In the genomic region with DNA sequence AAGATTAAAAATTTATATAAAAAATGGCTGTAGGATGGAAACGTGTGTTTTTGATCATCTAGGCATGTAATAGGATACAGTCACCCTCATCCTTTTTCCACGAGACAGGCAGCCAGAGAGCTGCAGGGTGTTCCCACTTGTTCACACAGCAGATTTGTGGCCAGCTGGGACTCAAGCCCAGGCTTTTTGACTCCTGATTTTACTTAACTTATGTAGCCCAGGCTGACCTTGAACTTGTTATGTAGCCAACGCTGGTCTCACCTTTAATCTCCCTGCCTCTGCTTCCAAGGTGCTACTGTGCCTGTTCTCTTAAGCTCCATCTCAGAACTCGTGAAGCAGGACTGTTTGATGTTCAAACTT, we compare ENCODE assay signal across 28 mouse cellular contexts. TPM values are rescaled to one million over a fixed set of nuclear protein-coding genes. Genes with fewer than 3 reads are reported as not detected.
DNase-seq lines count a peak whose midpoint lies in the region; ATAC-seq lines count a peak whose summit lies in the region.
"Had no signal": no experiment of that assay in that cellular context is flagged by ENCODE, and none has a peak within 500 bp of the region (broad histone marks: within the 10 kb centered on the region; RNA-seq: fewer than 3 reads in every experiment).

No protein-coding gene starts in this region.

- no peak for DNase-seq in limb, embryonic 10.5 days (ENCODE audit: low spot score)
- DNase-seq in 3T3-L1 (ENCODE audit: low read depth, low spot score) (peak; percentile 70), adipocyte (ENCODE audit: low spot score) (peak; percentile 13)
- peak; percentile 63 for DNase-seq in embryonic facial prominence, embryonic 14.5 days (ENCODE audit: low spot score)
- DNase-seq in lung, postnatal 4 days, result no peak
- no peak for DNase-seq in layer of hippocampus, adult 9-11 months
- DNase-seq in heart, adult 9 months (ENCODE audit: low spot score in 2 of 2), result no peak
- DNase-seq: adrenal gland, adult 8-10 months; B cell, adult 2 months; cerebellum, adult 2 months; kidney, postnatal 25 days; liver, embryonic 13.5 days; lung, embryonic 14.5 days; lung, postnatal 14 days; right cerebral cortex, adult 18-20 months; thymus, adult 18-20 months; thymus, postnatal 36 days had no signal

- no peaks in the 10 kb centered on the region for H3K27me3 ChIP-seq in limb, embryonic 12.5 days
- no peaks in the 10 kb centered on the region for H3K27me3 ChIP-seq in limb, embryonic 10.5 days (ENCODE audit: low read depth, poor library complexity, severe bottlenecking)
- H3K27me3 ChIP-seq in embryonic facial prominence, embryonic 14.5 days (replicated peaks; ENCODE audit: control insufficient read depth, insufficient read depth, low read length), result no peaks in the 10 kb centered on the region
- H3K27me3 ChIP-seq: forebrain, embryonic 15.5 days; heart, embryonic 15.5 days; hindbrain, embryonic 12.5 days; liver, embryonic 13.5 days; neural tube, embryonic 12.5 days had no signal

- H3K4me3 ChIP-seq in limb, embryonic 12.5 days (replicated peaks), result no peak overlapping the region
- H3K4me3 ChIP-seq in limb, embryonic 10.5 days, result no peak overlapping the region
- H3K4me3 ChIP-seq in embryonic facial prominence, embryonic 14.5 days (ENCODE audit: low read depth, low read length), result no peak overlapping the region
- H3K4me3 ChIP-seq: forebrain, embryonic 15.5 days; heart, embryonic 10.5 days; heart, embryonic 15.5 days; hindbrain, embryonic 12.5 days; liver, embryonic 13.5 days; midbrain, embryonic 10.5 days; myocyte; neural tube, embryonic 12.5 days had no signal

- H3K4me1 ChIP-seq in limb, embryonic 12.5 days (replicated peaks), result peaks cover 8% of the 10 kb centered on the region
- peaks cover 17% of the 10 kb centered on the region; the same call in 1 of the 2 replicates for H3K4me1 ChIP-seq in limb, embryonic 10.5 days
- 0 out of 2 replicates have a peak, but pooled peaks cover 3% of the 10 kb centered on the region for H3K4me1 ChIP-seq in embryonic facial prominence, embryonic 14.5 days (ENCODE audit: control insufficient read depth, insufficient read depth, low read length)
- H3K4me1 ChIP-seq: heart, embryonic 15.5 days; neural tube, embryonic 12.5 days had no signal

- H3K4me2 ChIP-seq in limb, embryonic 12.5 days, result no peak overlapping the region
- no peak overlapping the region for H3K4me2 ChIP-seq in embryonic facial prominence, embryonic 14.5 days (ENCODE audit: low read depth, low read length)
- H3K4me2 ChIP-seq: forebrain, embryonic 15.5 days; heart, embryonic 15.5 days; hindbrain, embryonic 12.5 days; liver, embryonic 13.5 days; lung, embryonic 14.5 days; neural tube, embryonic 12.5 days had no signal

- H3K27ac ChIP-seq in limb, embryonic 12.5 days, result peak overlapping the region; percentile 23; the same call in 1 of the 2 replicates
- no peak overlapping the region for H3K27ac ChIP-seq in limb, embryonic 10.5 days
- H3K27ac ChIP-seq in embryonic facial prominence, embryonic 14.5 days (replicated peaks; ENCODE audit: low read depth, low read length), result no peak overlapping the region
- H3K27ac ChIP-seq: forebrain, embryonic 15.5 days; heart, embryonic 10.5 days; heart, embryonic 15.5 days; hindbrain, embryonic 12.5 days; liver, embryonic 13.5 days; midbrain, embryonic 10.5 days; neural tube, embryonic 12.5 days; stomach, postnatal 0 days had no signal

- 29% methylated on average over 4 of the region's 4 CpGs for WGBS in limb, embryonic 12.5 days
- WGBS in limb, embryonic 10.5 days, result 43% methylated on average over 4 of the region's 4 CpGs
- WGBS in embryonic facial prominence, embryonic 14.5 days, result 13% methylated on average over 4 of the region's 4 CpGs

- no peak overlapping the region for H3K9ac ChIP-seq in limb, embryonic 12.5 days (replicated peaks)
- H3K9ac ChIP-seq in embryonic facial prominence, embryonic 14.5 days (ENCODE audit: low read depth, low read length), result no peak overlapping the region
- H3K9ac ChIP-seq: forebrain, embryonic 15.5 days; heart, embryonic 15.5 days; hindbrain, embryonic 12.5 days; liver, embryonic 13.5 days; lung, embryonic 14.5 days; neural tube, embryonic 12.5 days had no signal

- H3K36me3 ChIP-seq in limb, embryonic 12.5 days, result peaks cover 28% of the 10 kb centered on the region
- peaks cover 21% of the 10 kb centered on the region for H3K36me3 ChIP-seq in limb, embryonic 10.5 days
- H3K36me3 ChIP-seq in embryonic facial prominence, embryonic 14.5 days (ENCODE audit: control insufficient read depth, insufficient read depth, low read length), result peaks cover 10% of the 10 kb centered on the region; the same call in 1 of the 2 replicates
- H3K36me3 ChIP-seq: forebrain, embryonic 15.5 days; heart, embryonic 15.5 days had no signal

- no peaks in the 10 kb centered on the region for H3K9me3 ChIP-seq in limb, embryonic 12.5 days
- H3K9me3 ChIP-seq in limb, embryonic 10.5 days (replicated peaks), result no peaks in the 10 kb centered on the region
- no peaks in the 10 kb centered on the region for H3K9me3 ChIP-seq in embryonic facial prominence, embryonic 14.5 days (ENCODE audit: control insufficient read depth, low read length)
- H3K9me3 ChIP-seq: forebrain, embryonic 15.5 days; heart, embryonic 10.5 days; heart, embryonic 15.5 days; hindbrain, embryonic 12.5 days; liver, embryonic 13.5 days; midbrain, embryonic 10.5 days; neural tube, embryonic 12.5 days had no signal

- ATAC-seq in limb, embryonic 12.5 days (ENCODE audit: insufficient number of reproducible peaks, insufficient read depth, low FRiP score, low TSS enrichment, low read depth), result no peak
- ATAC-seq in embryonic facial prominence, embryonic 14.5 days (ENCODE audit: low read depth), result peak; percentile 58; the same call in 1 of the 2 replicates
- ATAC-seq: activated CD4-positive, CD25-positive, alpha-beta regulatory T cell, adult 4 months; forebrain, embryonic 15.5 days; intestine, postnatal 0 days had no signal

RNA-seq across cellular contexts. Expression of a gene that starts 26.3 kb away (rescaled TPM):
- polyA plus RNA-seq in limb, embryonic 12.5 days (2016; fragmentation: Nextera tagmentation; extraction: Ambion mirVana), result 0.32 and 0.36 TPM in 2 replicates
- polyA plus RNA-seq in limb, embryonic 10.5 days (2016; fragmentation: Nextera tagmentation; extraction: Ambion mirVana), result 0.11 TPM in 2 replicates
- polyA plus RNA-seq in embryonic facial prominence, embryonic 14.5 days (2014; fragmentation: Nextera tagmentation; extraction: Ambion mirVana), result 1.8 and 2.6 TPM in 2 replicates
- polyA plus RNA-seq: activated CD4-positive, CD25-positive, alpha-beta regulatory T cell, adult 4 months had no signal

Comparison
In these comparisons a context has a peak if more than half of its experiments do, and no peak if none do; other contexts are left out.
1. DNase-seq: peak in 3T3-L1 (single experiment), adipocyte (single experiment) and embryonic facial prominence, embryonic 14.5 days (single experiment); none in limb, embryonic 10.5 days (single experiment), lung, postnatal 4 days (0 of 2), layer of hippocampus, adult 9-11 months (single experiment) and heart, adult 9 months (0 of 2).